Comparison of ENCODE assay signal across 16 mouse cellular contexts in the genomic region with DNA sequence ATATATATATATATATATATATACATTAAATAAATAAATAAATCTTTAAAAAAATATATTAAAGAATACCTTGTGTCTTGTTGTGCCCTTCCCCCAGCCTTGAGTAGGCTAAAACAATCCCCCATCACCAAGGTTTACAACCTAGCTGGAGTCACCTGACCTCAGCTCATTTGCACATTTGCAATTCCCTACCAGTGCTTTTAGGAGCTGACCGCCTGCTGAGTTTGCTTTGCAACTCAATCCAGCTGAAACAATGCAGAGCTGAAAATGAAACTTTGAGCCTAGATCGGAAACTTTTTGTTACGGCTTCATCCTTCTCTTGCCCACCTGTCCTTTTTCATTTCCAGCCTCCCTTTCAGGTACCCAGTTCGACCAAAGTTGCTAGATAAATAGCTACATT.
"Had no signal": no experiment of that assay in that cellular context is flagged by ENCODE, and none has a peak within 500 bp of the region (broad histone marks: within the 10 kb centered on the region; RNA-seq: fewer than 3 reads in every experiment).

No protein-coding gene starts in this region.

- H3K4me1 ChIP-seq: liver, embryonic 15.5 days; lung, embryonic 15.5 days; midbrain, embryonic 12.5 days; neural tube, embryonic 12.5 days had no signal

- H3K4me3 ChIP-seq: liver, embryonic 15.5 days; lung, embryonic 15.5 days; megakaryocyte, embryonic 14.5 days; midbrain, embryonic 12.5 days; myocyte; neural tube, embryonic 12.5 days had no signal

- H3K36me3 ChIP-seq: liver, embryonic 15.5 days; lung, embryonic 15.5 days; midbrain, embryonic 12.5 days; neural tube, embryonic 12.5 days had no signal

- H3K9ac ChIP-seq: liver, embryonic 15.5 days; liver, postnatal 0 days; lung, embryonic 15.5 days; midbrain, embryonic 12.5 days; neural tube, embryonic 12.5 days had no signal

- DNase-seq: lung, adult 2 months; lung, postnatal 14 days; lung, postnatal 36 days; midbrain, embryonic 14.5 days; right cerebral cortex, postnatal 14 days; thymus, adult 18-20 months; thymus, postnatal 14 days; thymus, postnatal 36 days had no signal

- H3K27ac ChIP-seq: liver, embryonic 15.5 days; lung, embryonic 15.5 days; macrophage; midbrain, embryonic 12.5 days; neural tube, embryonic 12.5 days had no signal

- H3K27me3 ChIP-seq: liver, embryonic 15.5 days; lung, embryonic 15.5 days; megakaryocyte, embryonic 14.5 days; midbrain, embryonic 12.5 days; neural tube, embryonic 12.5 days had no signal

- H3K9me3 ChIP-seq: liver, embryonic 15.5 days; lung, embryonic 15.5 days; midbrain, embryonic 12.5 days; neural tube, embryonic 12.5 days had no signal
